ENCODE assay signal across 8 mouse cellular contexts in the genomic region with DNA sequence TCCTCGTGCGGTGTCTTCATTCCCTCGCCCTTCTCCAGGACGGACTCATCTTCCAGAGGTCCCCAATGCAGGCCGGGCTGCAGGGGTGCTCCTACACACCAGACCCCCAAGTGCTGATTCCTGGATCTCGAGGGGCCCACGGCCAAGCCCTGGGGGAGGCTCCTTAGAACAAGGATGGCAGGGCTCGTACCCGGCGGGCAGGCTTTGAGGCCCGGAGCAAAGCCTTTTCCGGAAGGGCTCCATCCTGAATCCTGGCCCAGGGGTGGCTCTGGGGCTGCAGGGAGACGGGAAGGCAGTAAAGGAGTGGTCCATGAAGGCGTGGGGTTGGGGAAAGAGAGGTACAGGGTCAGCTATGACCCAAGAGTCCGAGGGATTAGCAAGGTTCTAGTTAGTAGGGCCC. TPM values are rescaled to one million over a fixed set of nuclear protein-coding genes. Genes with fewer than 3 reads are reported as not detected.
DNase-seq lines count a peak whose midpoint lies in the region; ATAC-seq and TF ChIP-seq lines count a peak whose summit lies in the region.

No protein-coding gene starts in this region.

- H3K27me3 ChIP-seq in kidney, adult 2 months (replicated peaks; ENCODE audit: control insufficient read depth, insufficient read depth, low read length): no peaks in the 10 kb centered on the region
- no peaks in the 10 kb centered on the region for H3K27me3 ChIP-seq in G1E (ENCODE audit: insufficient read depth, low read length)
- H3K27me3 ChIP-seq in forebrain, embryonic 13.5 days: no peaks in the 10 kb centered on the region
- H3K27me3 ChIP-seq in liver, embryonic 12.5 days (replicated peaks): no peaks in the 10 kb centered on the region

- no peak for ATAC-seq in G1E (ENCODE audit: extremely low read depth, insufficient number of reproducible peaks, low FRiP score, poor library complexity, severe bottlenecking)
- ATAC-seq in forebrain, embryonic 13.5 days: no peak; the same call in 1 of the 2 replicates
- peak; percentile 4; the same call in 1 of the 2 replicates for ATAC-seq in liver, embryonic 12.5 days
- no peak for ATAC-seq in CD4-positive, CD25-positive, alpha-beta regulatory T cell, adult 4 months

- peak overlapping the region; percentile 99 for H3K4me2 ChIP-seq in forebrain, embryonic 13.5 days
- peak overlapping the region; percentile 94 for H3K4me2 ChIP-seq in liver, embryonic 12.5 days

- H3K27ac ChIP-seq in kidney, adult 2 months (ENCODE audit: insufficient read depth, low read depth, low read length): peak overlapping the region; percentile 95
- no peak overlapping the region for H3K27ac ChIP-seq in forebrain, embryonic 13.5 days
- peak overlapping the region; percentile 88 for H3K27ac ChIP-seq in liver, embryonic 12.5 days

- no peak for DNase-seq in kidney, adult 2 months
- DNase-seq in kidney, postnatal 14 days: no peak
- peak; percentile 19 for DNase-seq in G1E (ENCODE audit: low spot score)
- DNase-seq in natural killer cell, adult 2 months (ENCODE audit: low spot score in 2 of 2): no peak
- no peak for DNase-seq in gastrocnemius, postnatal 14 days

- H3K4me3 ChIP-seq in kidney, adult 2 months (ENCODE audit: insufficient read depth, low read depth, low read length): peak overlapping the region; percentile 80
- H3K4me3 ChIP-seq in G1E (ENCODE audit: low read depth, low read length): peak overlapping the region; percentile 80
- H3K4me3 ChIP-seq in forebrain, embryonic 13.5 days: peak overlapping the region; percentile 97
- H3K4me3 ChIP-seq in liver, embryonic 12.5 days: peak overlapping the region; percentile 81

- intact Hi-C loops in gastrocnemius, postnatal 14 days (cut with DNase I; ENCODE audit: low total_unique reads): no loop called here

- TF ChIP-seq CTCF in kidney, adult 2 months (conservative IDR thresholded peaks at IDR 0.05; ENCODE audit: insufficient read depth, insufficient read length, low read depth, low read length): no peak
- TF ChIP-seq CTCF in G1E (IDR thresholded peaks at IDR 0.05; ENCODE audit: low read depth, low read length): no peak

- H3K36me3 ChIP-seq in kidney, adult 2 months (ENCODE audit: control insufficient read depth, insufficient read depth, low read length): no peaks in the 10 kb centered on the region; the same call in 1 of the 2 replicates
- H3K36me3 ChIP-seq in G1E (replicated peaks): peaks cover 67% of the 10 kb centered on the region
- peaks cover 48% of the 10 kb centered on the region for H3K36me3 ChIP-seq in forebrain, embryonic 13.5 days (ENCODE audit: poor library complexity, severe bottlenecking)
- H3K36me3 ChIP-seq in liver, embryonic 12.5 days: peaks cover 65% of the 10 kb centered on the region

- no peak for TF ChIP-seq POLR2A in kidney, adult 2 months (IDR thresholded peaks at IDR 0.05; ENCODE audit: low read depth, low read length)

- H3K9ac ChIP-seq in forebrain, embryonic 13.5 days: peak overlapping the region; percentile 94
- H3K9ac ChIP-seq in liver, embryonic 12.5 days: peak overlapping the region; percentile 86

- no peaks in the 10 kb centered on the region for H3K4me1 ChIP-seq in kidney, adult 2 months (ENCODE audit: control insufficient read depth, insufficient read depth, low read length)
- H3K4me1 ChIP-seq in G1E (ENCODE audit: insufficient read depth, low read depth, low read length): peaks cover 54% of the 10 kb centered on the region
- H3K4me1 ChIP-seq in forebrain, embryonic 13.5 days: peaks cover 32% of the 10 kb centered on the region
- H3K4me1 ChIP-seq in liver, embryonic 12.5 days: peaks cover 47% of the 10 kb centered on the region

- under 1% methylated on average over 15 of the region's 15 CpGs for WGBS in kidney, adult 2 months
- 3% methylated on average over 15 of the region's 15 CpGs for WGBS in forebrain, embryonic 13.5 days
- 2% methylated on average over 15 of the region's 15 CpGs for WGBS in liver, embryonic 12.5 days (ENCODE audit: insufficient replicate concordance)

- H3K9me3 ChIP-seq in G1E (replicated peaks): no peaks in the 10 kb centered on the region
- H3K9me3 ChIP-seq in forebrain, embryonic 13.5 days (replicated peaks): no peaks in the 10 kb centered on the region
- no peaks in the 10 kb centered on the region for H3K9me3 ChIP-seq in liver, embryonic 12.5 days (replicated peaks)

RNA-seq across cellular contexts. Expression of gene Zfp408, which starts 0.4 kb away (rescaled TPM):
- polyA plus RNA-seq in kidney, adult 2 months (2012; rRNA removed): 8.4 and 10.0 TPM in 2 replicates
- total RNA-seq in G1E (2014; fragmentation: Nextera tagmentation) (9.5 and 9.9 TPM in 2 replicates), G1E (2017) (12.5 and 13.3 TPM in 2 replicates)
- polyA plus RNA-seq in G1E (2012): 15.2 and 16.9 TPM in 2 replicates
- polyA plus RNA-seq in forebrain, embryonic 13.5 days (2015; fragmentation: Nextera tagmentation; extraction: Ambion mirVana): 13.0 and 14.6 TPM in 2 replicates
- 5.0 and 5.9 TPM in 2 replicates for polyA plus RNA-seq in liver, embryonic 12.5 days (2016; fragmentation: Nextera tagmentation; extraction: Ambion mirVana)
- polyA plus RNA-seq in CD4-positive, CD25-positive, alpha-beta regulatory T cell, adult 4 months (2017; shearing (Covaris generic)): 10 to 100 TPM; 10.8 to 22.1 TPM
- 1 to 10 TPM; 3.1 to 3.8 TPM for total RNA-seq in gastrocnemius, postnatal 14 days (2021)

RNA-seq across cellular contexts. Expression of gene Arhgap1, which starts 0.5 kb away (rescaled TPM):
- 90.2 and 91.6 TPM in 2 replicates for polyA plus RNA-seq in kidney, adult 2 months (2012; rRNA removed)
- 53.1 and 61.5 TPM in 2 replicates for total RNA-seq in G1E (2014; fragmentation: Nextera tagmentation)
- 58.1 and 65.1 TPM in 2 replicates for total RNA-seq in G1E (2017)
- 27.8 and 37.8 TPM in 2 replicates for polyA plus RNA-seq in G1E (2012)
- 69.0 and 76.0 TPM in 2 replicates for polyA plus RNA-seq in forebrain, embryonic 13.5 days (2015; fragmentation: Nextera tagmentation; extraction: Ambion mirVana)
- polyA plus RNA-seq in liver, embryonic 12.5 days (2016; fragmentation: Nextera tagmentation; extraction: Ambion mirVana): 59.8 and 66.1 TPM in 2 replicates
- 100 to 1,000 TPM; 160 to 256 TPM for polyA plus RNA-seq in CD4-positive, CD25-positive, alpha-beta regulatory T cell, adult 4 months (2017; shearing (Covaris generic))
- 10 to 100 TPM; 17.9 to 19.6 TPM for total RNA-seq in gastrocnemius, postnatal 14 days (2021)

RNA-seq across cellular contexts. Expression of gene F2, which starts 12.9 kb away (rescaled TPM):
- polyA plus RNA-seq in kidney, adult 2 months (2012; rRNA removed): 0.06 and 0.18 TPM in 2 replicates
- total RNA-seq in G1E (2014; fragmentation: Nextera tagmentation) (not detected in 2 replicates), G1E (2017) (0.06 and 0.11 TPM in 2 replicates)
- 0.09 TPM in 2 replicates for polyA plus RNA-seq in G1E (2012)
- 0.10 and 0.43 TPM in 2 replicates for polyA plus RNA-seq in forebrain, embryonic 13.5 days (2015; fragmentation: Nextera tagmentation; extraction: Ambion mirVana)
- polyA plus RNA-seq in liver, embryonic 12.5 days (2016; fragmentation: Nextera tagmentation; extraction: Ambion mirVana): 121 and 125 TPM in 2 replicates
- under 1 TPM; 0.23 to 0.38 TPM for polyA plus RNA-seq in CD4-positive, CD25-positive, alpha-beta regulatory T cell, adult 4 months (2017; shearing (Covaris generic))
- under 1 TPM in 1 of 2 experiments, not detected in 1; 0.21 TPM for total RNA-seq in gastrocnemius, postnatal 14 days (2021)

Comparison
In these comparisons a context has a peak if more than half of its experiments do, and no peak if none do; other contexts are left out.
1. RNA of gene F2, which starts 12.9 kb away (polyA plus RNA-seq): 121 to 125 TPM in liver, embryonic 12.5 days; 0.23 to 0.38 TPM in CD4-positive, CD25-positive, alpha-beta regulatory T cell, adult 4 months, 0.10 to 0.43 TPM in forebrain, embryonic 13.5 days, 0.09 TPM in G1E and 0.06 to 0.18 TPM in kidney, adult 2 months; every median in the first group is over 10 times any median in the second.
2. Peak in every context shown above with its lines, with median percentiles within 50 percentile points of each other: H3K4me3 ChIP-seq.